Mouse (Mus musculus) liver, adult 2 months (tissue): ENCODE results near the gene Sh3rf1. TPM values are rescaled to one million over a fixed set of nuclear protein-coding genes. Genes with fewer than 3 reads are reported as not detected.

ENCODE experiments used
- DNase-seq: peaks from one replicate; pipeline ENCODE4 v3.0.0-alpha.2; 2011; ENCODE audit warnings: low read depth, low spot score; ENCODE audit errors: extremely low read depth
- H3K27ac ChIP-seq: fragments of 200-500 bp; replicated peaks from 2 replicates; pipeline ENCODE4 v1.5.1; 2012; ENCODE audit warnings: low read depth, mild to moderate bottlenecking, control low read depth, inconsistent platforms, low read length; ENCODE audit not compliant: insufficient read depth
- H3K27me3 ChIP-seq: fragments of 200-500 bp; 2 replicates; pipeline ENCODE4 v1.6.1; 2012; ENCODE audit warnings: mild to moderate bottlenecking, moderate library complexity, low read length, inconsistent platforms; ENCODE audit not compliant: control insufficient read depth, insufficient read depth
- H3K36me3 ChIP-seq: fragments of 200-500 bp; 2 replicates; pipeline ENCODE4 v1.6.1; 2012; ENCODE audit warnings: low read length, inconsistent platforms; ENCODE audit not compliant: control insufficient read depth, insufficient read depth
- H3K4me1 ChIP-seq: fragments of 200-500 bp; 2 replicates; pipeline ENCODE4 v1.6.1; 2011; ENCODE audit warnings: low read length; ENCODE audit not compliant: control insufficient read depth, insufficient read depth
- H3K4me3 ChIP-seq: fragments of 200-500 bp; 2 replicates; pipeline ENCODE4 v1.5.1; 2011; ENCODE audit warnings: low read depth, mild to moderate bottlenecking, control low read depth, low read length, moderate library complexity; ENCODE audit not compliant: insufficient read depth
- H3K79me2 ChIP-seq: fragments of 200-500 bp; 2 replicates; pipeline ENCODE4 v1.6.1; 2012; ENCODE audit warnings: inconsistent platforms, mild to moderate bottlenecking, low read length, moderate library complexity; ENCODE audit not compliant: control insufficient read depth, insufficient read depth
- H3K9ac ChIP-seq: fragments of 200-500 bp; 2 replicates; pipeline ENCODE4 v1.6.1; 2012; ENCODE audit warnings: low read depth, mild to moderate bottlenecking, control low read depth, inconsistent platforms, low read length
- CTCF ChIP-seq: fragments of 200-500 bp; IDR thresholded peaks from 2 replicates; pipeline ENCODE4 v1.5.1; 2011; ENCODE audit warnings: low read depth, low read length, control low read depth
- POLR2A ChIP-seq: fragments of 200-500 bp; IDR thresholded peaks from 2 replicates; pipeline ENCODE4 v1.6.1; 2011; ENCODE audit warnings: low read length, control low read depth; ENCODE audit not compliant: insufficient read depth; ENCODE audit errors: extremely low read depth
- WGBS: fragments of 180-500 bp; shearing (Covaris S2); methylation state at CpG from one replicate; pipeline ENCODE4 v1.1.7; 2018; 5-methylcytosine and 5-hydroxymethylcytosine counted together
- polyA plus RNA-seq: library from polyadenylated mRNA; depleted of rRNA; stranded (reverse); fragments of >200 nt; gene quantifications from 2 replicates; pipeline ENCODE4 v1.2.3, GENCODE M21; 2012
- total RNA-seq: library from RNA; depleted of rRNA; stranded (reverse); fragments of >200 nt; gene quantifications from 2 replicates; pipeline ENCODE4 v1.2.3, GENCODE M21; 2014

The Sh3rf1 gene
- total and polyA plus RNA-seq, 2 experiments = 1.6 to 1.8 TPM

DNA sequence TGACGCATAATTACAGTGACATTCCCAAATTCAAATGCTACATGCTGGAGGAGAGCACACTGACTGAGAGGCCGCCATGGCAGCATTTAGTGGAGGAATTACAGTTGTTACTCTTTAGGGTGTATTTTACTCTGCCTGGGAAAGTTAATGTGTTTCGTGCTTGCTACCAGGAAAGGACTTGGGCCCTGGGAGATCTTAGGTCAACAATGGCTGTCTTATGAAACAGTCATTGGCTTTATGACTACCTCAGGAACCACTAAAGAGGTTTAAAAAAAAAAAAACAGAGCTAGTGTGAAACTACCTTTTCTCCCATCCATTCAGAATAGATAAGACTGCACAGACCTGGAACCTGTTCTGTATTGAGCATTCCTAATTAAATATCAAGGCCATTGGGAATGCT lies 195.8 kb downstream of the Sh3rf1 start:
- Histone ChIP-seq H3K9ac (no peak overlapping the region), H3K36me3 (no peaks in the 10 kb centered on the region), H3K27ac (no peak overlapping the region), H3K4me1 (no peaks in the 10 kb centered on the region), H3K79me2 (no peaks in the 10 kb centered on the region), H3K27me3 (no peaks in the 10 kb centered on the region), H3K4me3 (no peak overlapping the region)
- 81% methylated on average over 3 of the region's 3 CpGs for WGBS
- DNase-seq = no peak
- TF ChIP-seq POLR2A (no peak), CTCF (no peak)

- Histone ChIP-seq H3K79me2 (no peaks in the 10 kb centered on the region), H3K9ac (no peak overlapping the region), H3K4me1 (no peaks in the 10 kb centered on the region), H3K4me3 (no peak overlapping the region), H3K27ac (no peak overlapping the region), H3K36me3 (no peaks in the 10 kb centered on the region), H3K27me3 (no peaks in the 10 kb centered on the region)
- DNase-seq = no peak
- TF ChIP-seq POLR2A (no peak), CTCF (no peak)
- whole genome bisulfite sequencing = 49% methylated on average over 6 of the region's 6 CpGs
Observed at GRCm38 (mm10) chr8:61420166-61420565, 196.5 kb downstream of the Sh3rf1 start.

DNA sequence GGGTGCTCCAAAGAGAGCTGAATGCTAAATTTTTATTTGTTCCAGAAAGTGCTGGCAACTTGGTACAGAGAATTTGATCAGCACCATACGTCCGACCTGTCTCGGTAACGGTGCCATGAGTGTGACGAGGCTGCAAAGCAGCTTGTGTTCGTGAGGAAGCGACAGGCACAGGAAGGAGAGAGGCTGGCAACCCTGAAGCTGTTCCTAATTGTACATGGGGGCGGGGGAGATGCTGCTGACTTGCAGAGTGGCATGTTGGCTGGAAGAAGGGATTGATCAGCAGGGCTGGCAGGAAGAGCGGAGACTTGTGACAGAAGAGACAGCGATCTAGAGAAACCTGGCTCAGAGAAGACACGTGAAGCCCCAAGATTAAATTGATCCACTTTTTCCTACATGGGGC lies 197.9 kb downstream of the Sh3rf1 start:
- Histone ChIP-seq H3K36me3 (no peaks in the 10 kb centered on the region), H3K4me1 (no peaks in the 10 kb centered on the region), H3K79me2 (no peaks in the 10 kb centered on the region), H3K4me3 (no peak overlapping the region), H3K27ac (no peak overlapping the region), H3K9ac (no peak overlapping the region), H3K27me3 (no peaks in the 10 kb centered on the region)
- TF ChIP-seq POLR2A = no peak
- no peak for TF ChIP-seq CTCF
- no peak for DNase-seq
- 91% methylated on average over 11 of the region's 11 CpGs for WGBS

DNA sequence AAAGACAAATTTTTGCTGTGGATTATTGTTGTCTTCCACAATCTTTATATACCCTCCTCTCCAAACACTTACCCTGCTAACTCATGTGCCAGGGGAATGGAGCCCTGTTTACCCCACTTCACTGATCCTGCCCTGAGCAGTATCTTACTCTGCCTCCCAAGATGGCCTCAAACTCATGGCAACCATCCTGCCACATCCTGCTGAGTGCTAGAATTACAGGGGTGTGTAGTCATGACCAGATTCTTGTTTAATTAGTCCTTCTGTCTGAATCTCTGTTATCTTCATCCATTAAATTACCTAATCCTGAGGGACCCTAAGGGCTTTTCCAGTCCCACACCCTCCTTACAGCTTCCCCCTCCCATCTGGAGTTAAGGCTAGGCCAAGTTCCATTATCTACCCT lies 201.5 kb downstream of the Sh3rf1 start:
- Histone ChIP-seq H3K27me3 (no peaks in the 10 kb centered on the region), H3K36me3 (no peaks in the 10 kb centered on the region), H3K4me3 (no peak overlapping the region), H3K4me1 (no peaks in the 10 kb centered on the region), H3K9ac (no peak overlapping the region), H3K79me2 (no peaks in the 10 kb centered on the region), H3K27ac (no peak overlapping the region)
- no peak for TF ChIP-seq POLR2A
- TF ChIP-seq CTCF = no peak
- DNase-seq = no peak

- no peak overlapping the region for H3K27ac ChIP-seq
- TF ChIP-seq CTCF (no peak), POLR2A (no peak)
- H3K4me1 ChIP-seq = no peaks in the 10 kb centered on the region
- WGBS = 92% methylated on average over 5 of the region's 5 CpGs
- no peaks in the 10 kb centered on the region for H3K36me3 ChIP-seq
- no peaks in the 10 kb centered on the region for H3K27me3 ChIP-seq
- no peak for DNase-seq
- H3K79me2 ChIP-seq = no peaks in the 10 kb centered on the region
- no peak overlapping the region for H3K4me3 ChIP-seq
- H3K9ac ChIP-seq = no peak overlapping the region
Observed at GRCm38 (mm10) chr8:61426072-61426471, 202.4 kb downstream of the Sh3rf1 start.

DNA sequence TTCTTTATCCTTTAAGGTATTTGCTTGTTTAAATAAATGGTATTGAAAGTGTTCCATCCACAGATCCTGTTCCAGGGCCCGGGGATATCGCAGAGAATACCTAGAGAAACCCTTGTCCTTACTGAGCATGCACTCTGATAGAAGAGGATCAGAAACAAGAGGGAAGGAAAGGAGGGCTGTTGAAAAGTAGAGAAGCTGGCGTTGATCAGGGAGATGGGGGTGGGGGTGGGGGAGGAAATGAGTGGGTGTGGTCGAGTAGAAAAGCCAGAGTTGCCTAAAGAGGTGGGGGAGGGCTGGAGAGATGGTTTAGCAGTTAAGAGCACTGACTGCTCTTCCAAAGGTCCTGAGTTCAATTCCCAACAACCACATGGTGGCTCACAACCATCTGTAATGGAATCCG lies 203.0 kb downstream of the Sh3rf1 start:
- Histone ChIP-seq H3K36me3 (no peaks in the 10 kb centered on the region), H3K9ac (no peak overlapping the region), H3K79me2 (no peaks in the 10 kb centered on the region), H3K27me3 (no peaks in the 10 kb centered on the region), H3K4me3 (no peak overlapping the region), H3K4me1 (no peaks in the 10 kb centered on the region), H3K27ac (no peak overlapping the region)
- TF ChIP-seq POLR2A = no peak
- no peak for TF ChIP-seq CTCF
- no peak for DNase-seq
- 76% methylated on average over 5 of the region's 5 CpGs for WGBS
